Mouse (Mus musculus): ENCODE measurements at regions not wholly inside any gene's neighbourhood (a gene's known extent, or its start where the extent isn't known, plus 50 kb on each side); places are given as distances from the start of the nearest gene placed in this dataset.
"Not testable (repeated sequence)": the region's sequence is repeated elsewhere in the genome, so short reads cannot be mapped to it uniquely, and the experiment has no call there.

DNA sequence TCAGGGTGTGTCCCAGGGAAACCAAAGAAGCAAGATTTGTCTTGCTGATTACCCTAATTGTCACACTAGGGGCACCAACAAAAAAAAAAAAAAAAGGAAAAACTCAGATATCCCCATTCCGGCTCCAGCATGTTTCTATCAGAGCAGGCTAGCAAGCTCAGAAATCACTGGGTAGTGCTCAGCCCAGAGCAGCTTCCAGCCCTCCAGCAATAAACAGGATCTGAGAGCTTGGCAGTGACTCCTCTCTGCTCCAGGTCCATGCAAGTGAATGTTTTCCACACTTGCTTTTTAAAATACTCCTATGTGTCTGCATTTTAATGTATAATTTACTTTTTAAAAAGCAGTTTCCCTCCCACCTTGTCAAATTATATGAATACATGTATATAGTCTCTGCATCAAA, 290.8 kb downstream of the Car8 start:
- no peak for DNase-seq (ENCODE audit: low spot score in 2 of 2)

DNA sequence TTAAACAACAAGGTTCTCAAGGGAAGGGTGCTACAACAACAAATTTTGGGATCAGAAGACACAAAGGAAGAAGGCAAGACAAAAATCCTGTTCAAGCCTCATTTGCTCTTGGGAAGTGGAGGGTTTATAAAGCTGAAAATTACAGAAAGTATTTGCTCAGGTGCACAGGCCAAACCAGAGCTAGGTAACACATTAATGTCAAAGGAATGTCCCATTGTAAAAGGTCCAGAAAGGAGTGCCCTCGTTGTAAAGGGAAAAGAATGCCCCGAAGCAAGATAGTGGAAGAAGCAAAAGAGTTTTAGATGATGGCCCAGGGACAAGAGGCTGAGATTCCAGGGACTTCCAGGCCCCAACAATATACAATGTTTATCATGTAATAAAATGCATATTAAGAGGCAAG, 317.3 kb downstream of the Car8 start:
- DNase-seq (ENCODE audit: low spot score in 2 of 2), result no peak

DNA sequence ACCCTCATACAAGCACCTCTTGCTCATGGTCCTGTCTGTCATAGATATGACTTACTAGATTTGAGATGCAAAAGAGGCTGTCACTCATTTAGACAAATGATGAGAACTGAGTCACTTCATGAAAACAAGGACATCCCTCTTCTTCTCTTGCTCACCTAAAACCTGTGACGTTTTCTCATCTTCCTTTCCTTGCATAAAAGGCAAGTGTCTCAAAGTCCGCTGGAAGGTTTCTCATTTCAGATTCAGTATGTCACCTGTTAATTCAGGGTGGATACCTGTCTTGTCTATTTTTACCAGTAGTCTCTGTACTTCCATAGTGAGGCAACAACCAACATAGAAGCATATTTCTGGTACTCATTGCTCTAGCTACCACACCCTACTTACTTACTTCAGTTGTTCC, 325.6 kb downstream of the Car8 start:
- DNase-seq (ENCODE audit: low spot score in 2 of 2), result no peak

DNA sequence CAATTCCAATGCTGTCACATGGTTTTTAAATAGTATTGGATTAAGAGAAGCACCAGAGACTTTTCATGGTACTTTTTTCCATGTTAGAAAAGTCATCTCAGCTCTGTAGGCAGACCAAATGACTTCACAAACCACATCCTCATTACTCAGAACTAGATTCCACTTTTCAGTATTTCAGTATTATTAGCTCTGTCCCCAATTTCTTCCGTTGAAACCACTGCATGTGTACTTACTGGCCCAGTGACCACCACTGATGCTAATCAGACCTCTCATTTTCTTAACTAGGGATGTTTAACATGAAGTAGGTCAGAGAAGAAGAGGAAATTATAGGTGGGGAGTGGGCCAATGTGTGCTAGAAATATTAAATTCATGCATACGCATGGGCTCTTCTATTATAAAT, 326.2 kb downstream of the Car8 start:
- no peak for DNase-seq (ENCODE audit: low spot score in 2 of 2)

DNA sequence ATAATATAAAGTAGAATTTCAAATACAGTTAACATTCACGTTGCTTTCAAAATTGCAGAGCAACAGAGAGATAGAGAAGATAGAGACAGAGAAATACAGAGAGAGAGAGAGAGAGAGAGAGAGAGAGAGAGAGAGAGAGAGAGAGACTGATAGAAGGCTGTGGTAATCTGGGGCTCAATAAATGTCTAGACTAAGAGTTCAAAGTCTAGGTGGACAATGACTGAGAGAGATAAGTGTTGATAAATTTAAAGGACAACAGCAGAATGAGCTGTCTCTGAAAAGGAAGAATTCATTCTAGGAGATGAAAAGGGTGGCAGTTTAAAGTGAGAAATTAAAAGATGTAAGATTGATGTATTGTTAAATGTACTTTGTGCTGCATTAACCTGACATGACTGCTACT, 335.7 kb downstream of the Car8 start:
- no peak for DNase-seq (ENCODE audit: low spot score in 2 of 2)

DNA sequence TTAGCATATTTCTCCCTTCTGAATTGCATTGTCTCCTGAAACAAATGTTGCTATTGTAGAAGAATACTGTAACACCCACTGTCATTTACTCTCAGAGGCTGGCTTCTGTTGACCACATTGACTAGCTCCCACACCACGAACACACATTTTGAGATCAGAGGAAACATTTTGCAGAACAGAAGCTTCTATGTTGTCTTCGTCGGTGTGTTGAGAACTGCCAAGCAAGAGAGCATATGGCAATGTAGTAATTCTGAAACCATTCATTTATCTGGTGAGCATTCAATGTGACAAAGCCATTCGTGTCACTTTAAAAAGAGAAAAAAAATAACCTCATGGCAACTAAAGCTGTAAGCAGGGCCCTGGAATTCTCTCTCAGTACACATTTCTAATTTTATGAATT, 343.9 kb downstream of the Car8 start:
- no peak for DNase-seq (ENCODE audit: low spot score in 2 of 2)

DNA sequence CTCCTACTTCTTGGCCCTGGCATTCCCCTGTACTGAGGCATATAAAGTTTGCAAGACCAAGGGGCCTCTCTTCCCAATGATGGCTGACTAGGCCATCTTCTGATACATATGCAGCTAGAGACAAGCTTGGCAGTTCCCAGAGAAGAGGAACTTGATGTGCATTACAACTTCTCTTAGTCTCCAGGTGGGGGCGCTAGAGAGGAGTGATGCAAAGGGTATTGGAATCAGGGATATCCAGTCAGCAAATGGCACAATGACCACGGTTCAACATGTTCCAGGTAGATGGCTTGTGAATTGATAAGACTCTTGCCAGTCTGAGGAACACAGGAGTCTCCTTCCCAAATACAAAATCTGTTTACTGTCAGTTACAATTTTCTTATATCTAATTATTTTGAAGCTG, 347.7 kb downstream of the Car8 start:
- no peak for DNase-seq (ENCODE audit: low spot score in 2 of 2)

DNA sequence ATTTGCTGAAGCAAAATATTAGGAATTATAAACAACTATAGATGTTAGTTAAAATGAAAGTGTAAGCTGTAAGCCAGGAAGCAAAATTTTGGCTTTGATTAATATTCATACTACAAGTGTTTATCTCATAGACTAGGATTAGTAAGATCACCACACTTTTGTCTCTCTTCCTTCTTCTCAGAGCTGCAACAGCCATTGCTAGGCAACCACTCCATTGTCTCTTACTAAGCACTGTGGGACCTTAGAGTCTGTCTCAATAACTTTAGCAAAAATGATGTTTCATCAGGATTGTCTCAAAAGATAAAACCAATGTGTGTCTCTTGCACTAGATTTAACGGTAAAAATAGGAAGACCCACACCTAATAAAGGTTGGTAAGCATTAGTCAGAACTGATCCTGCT, 384.3 kb downstream of the Car8 start:
- no peak for DNase-seq (ENCODE audit: low spot score in 2 of 2)

DNA sequence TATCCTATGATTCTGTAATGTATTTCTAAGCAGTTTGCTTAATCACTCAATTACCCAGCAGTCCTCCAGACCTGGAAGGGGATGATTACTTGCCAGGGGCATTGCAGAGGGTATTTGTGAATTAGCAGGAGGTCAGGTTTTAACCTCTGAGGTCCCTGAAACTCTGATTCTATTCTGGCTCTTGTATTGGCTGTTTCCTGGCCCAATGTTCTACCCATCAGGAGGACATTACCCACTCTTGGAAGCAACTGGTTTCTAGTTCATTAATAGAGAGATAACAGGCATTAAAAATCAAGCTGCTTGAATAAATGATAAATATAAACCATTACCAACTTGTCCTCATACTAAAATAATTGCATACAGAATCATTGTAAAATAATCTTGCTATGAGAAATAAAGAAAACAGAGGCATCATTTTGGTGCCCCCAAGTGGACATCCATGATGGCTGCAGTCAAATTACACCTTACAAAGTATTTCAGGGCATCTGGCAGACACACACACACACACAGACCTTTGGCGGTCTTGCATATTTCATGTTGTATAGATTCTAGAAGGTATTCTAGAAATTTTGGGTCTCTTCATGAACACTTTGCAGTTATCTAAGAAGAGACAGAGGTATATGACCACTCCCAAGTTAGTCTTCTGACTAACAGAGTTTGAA, 385.6 kb downstream of the Car8 start:
- DNase-seq (ENCODE audit: low spot score in 2 of 2), result peak in 1 of 2 experiments; percentile 22

DNA sequence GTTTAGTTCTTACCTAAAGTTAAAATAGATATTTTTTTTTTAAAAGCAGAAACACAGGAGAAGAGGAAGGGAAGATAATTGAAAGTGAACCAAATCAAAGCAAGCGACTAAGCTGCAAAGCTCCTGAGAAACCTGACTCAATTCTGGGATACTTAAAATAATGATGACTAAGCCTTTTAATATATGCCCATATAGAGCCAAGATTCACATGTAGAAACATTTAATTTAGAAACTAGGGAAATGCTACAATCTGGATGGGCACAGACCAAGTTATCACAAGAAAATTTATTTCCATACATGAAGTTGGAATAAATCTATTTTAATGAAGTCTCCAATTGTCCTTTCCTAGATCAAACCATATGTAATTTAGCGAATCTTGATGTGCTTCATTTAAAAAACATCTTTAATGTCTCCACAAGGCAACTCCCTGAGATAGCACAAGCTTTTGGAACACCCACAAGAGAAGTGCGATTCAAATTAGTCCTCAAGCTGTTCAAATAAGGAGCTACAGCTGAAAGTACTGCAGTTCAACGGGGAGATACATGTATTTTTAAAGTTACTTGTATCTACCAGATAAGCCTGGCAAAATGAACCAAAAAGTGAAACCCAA, 386.7 kb downstream of the Car8 start:
- DNase-seq (ENCODE audit: low spot score in 2 of 2), result no peak

DNA sequence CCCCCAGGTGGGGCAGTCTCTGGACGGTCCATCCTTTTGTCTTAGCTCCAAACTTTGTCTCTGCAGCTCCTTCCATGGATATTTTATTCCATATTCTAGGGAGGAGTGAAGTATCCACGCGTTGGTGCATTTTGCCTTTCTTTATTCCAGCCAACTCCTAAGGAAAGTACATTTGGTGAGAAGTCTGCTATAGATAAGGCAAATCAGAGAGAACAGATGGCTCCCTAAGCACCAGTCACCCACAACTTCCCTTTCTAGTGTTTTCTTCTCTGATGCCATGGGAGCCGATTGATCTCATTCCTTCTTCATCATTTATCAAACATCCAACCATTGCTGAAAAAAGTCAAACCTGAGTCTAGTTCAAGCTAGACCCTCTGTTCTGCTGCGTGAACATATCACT, 391.4 kb downstream of the Car8 start:
- no peak for DNase-seq (ENCODE audit: low spot score in 2 of 2)

DNA sequence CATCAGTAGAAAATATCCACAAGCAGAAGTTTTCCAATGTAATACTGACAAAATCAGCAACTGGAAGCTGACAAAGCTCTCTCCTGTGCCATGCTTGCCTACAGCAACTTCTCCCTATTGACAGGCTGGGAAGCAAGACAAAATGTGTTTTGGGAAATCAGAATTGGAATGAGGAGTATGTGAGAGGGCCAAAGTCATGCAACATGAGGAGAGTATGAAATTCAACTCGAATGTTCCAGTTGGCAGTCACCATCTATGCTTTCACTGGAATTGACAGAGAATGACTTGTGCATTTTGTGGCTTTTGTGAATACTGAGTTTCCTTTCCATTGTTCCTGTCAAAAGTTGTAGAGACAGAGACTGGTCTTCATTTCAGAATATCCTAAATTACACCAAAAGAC, 409.7 kb downstream of the Car8 start:
- no peak for DNase-seq (ENCODE audit: low spot score in 2 of 2)

DNA sequence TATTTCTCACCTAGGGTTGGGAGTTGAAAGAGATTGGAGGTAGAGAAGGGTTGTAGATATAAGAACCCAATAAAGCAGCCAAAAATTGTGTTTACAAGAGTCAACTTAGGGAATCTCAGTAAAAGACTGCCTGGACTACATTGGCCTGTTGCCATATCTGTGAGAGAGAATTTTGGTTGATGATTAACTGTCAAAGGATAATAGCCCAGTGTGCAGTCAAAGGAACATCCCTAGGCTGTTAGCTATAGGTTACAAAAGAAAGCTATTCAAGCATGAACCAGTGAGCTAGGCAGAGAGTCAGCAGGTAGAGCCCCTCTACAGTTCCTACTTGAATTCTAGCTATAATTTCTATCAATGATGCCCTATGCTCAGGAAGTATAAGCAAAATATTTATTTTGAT, 419.0 kb downstream of the Car8 start:
- DNase-seq (ENCODE audit: low spot score in 2 of 2), result no peak

DNA sequence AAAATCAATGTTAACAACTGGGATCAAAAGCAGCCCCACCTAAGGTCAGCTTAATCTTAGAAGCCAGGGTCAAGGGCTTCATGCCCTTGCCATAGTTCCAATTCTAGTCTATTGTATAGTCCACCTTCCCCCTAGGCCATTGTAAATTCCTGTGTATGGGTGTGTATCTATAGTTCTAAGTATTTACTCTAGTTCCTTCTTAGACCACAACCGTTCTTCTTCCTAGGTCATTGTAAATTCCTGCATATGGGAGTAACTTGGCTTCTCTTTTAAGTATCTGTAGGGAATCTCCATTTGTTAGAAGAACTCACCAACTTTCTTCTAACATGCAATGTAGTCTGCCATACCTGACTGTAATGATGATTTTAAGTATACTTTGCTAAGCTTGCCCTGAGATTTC, 461.1 kb downstream of the Car8 start:
- DNase-seq (ENCODE audit: low spot score in 2 of 2), result not testable (repeated sequence)

DNA sequence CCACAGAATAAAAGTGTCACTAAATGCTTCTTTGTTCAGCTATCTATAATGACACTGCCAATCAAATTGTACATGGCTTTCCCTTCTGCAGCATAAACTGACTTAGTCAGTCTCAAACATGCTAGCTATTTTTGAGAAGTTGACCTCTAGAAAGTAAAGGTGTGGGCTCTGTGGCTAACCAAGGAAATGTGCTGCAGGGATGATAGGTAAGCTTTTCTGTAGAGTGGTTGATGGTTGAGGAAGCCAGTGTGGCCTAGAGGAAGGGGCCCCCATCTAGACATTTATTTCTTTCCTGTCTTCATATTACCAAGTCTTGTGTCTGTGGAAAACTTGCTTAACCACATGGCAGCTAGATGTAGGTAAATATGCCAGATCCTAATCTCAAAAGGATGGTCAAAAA, 483.4 kb downstream of the Car8 start:
- DNase-seq (ENCODE audit: low spot score in 2 of 2), result no peak

DNA sequence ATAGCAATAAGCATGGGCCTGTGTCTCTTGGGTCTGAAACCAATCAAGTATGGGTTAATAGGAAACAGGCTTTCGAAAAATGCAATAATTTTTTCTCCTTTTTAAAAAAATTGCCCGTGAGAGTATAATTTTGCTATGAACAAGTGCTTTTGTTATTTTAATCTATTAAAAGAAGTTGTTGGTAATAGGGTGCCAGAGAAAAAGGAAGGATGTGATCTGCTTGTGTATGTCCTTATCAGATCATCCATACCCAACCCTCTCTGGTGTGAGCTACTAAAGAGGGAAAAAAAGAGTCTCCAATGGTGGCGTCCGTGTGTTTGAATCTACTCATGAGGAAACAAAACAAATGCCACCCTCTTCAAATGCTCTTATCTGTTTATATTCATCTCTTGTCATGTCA, 484.9 kb downstream of the Car8 start:
- no peak for DNase-seq (ENCODE audit: low spot score in 2 of 2)

DNA sequence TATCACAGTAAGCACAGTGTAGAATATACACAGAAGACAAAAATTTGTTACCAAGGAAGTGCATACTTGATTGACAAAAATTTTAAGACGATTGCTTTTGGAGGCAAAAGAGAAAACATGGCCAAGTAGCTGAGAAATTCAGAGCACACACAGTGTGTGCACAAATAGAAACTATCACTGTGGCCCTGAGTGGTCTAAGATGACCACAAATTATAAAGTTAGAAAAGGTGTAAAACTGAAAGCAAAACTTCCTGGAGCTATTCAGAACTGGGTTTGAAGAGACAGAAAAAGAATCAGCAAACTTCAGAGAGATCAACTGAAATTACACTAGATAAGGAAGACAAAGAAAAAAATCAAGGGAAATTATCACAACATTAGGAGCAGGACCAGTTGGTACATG, 487.6 kb downstream of the Car8 start:
- no peak for DNase-seq (ENCODE audit: low spot score in 2 of 2)

DNA sequence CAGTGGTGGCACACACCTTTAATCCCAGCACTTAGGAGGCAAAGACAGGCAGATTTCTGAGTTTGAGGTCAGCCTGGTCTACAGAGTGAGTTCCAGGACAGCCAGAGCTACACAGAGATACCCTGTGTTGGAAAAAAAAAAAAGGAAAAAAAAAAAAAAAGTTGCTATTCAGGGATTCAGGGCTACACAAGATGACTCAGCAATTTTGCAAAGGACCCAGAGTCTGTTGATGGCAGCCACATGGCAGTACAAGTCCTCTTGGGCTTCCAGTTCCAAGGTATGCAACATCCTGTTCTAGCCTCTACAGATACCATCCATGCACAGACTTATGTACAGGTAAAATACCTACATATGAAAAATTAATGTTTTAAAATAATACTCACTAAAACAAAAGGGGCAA, 515.9 kb downstream of the Car8 start:
- no peak for DNase-seq (ENCODE audit: low spot score in 2 of 2)

DNA sequence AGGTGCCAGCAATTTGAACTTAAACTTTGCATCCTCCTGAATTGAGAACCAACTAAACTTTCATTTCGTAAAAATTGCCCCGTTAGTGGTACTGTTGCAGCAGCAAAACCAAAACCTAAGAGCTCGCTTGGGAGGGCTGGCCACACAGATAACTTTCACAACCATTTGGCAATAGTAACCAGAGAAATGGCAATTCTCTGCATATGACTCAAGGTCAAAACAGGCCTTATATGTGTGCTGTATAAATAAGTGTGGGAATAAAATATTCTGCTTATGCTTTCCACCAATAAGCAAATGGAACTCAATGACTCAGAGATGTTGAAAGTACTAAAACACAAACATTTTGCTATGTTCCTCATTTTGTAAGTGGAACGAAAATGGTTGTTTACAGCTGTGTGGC, 550.3 kb downstream of the Car8 start:
- DNase-seq (ENCODE audit: low spot score in 2 of 2), result no peak

DNA sequence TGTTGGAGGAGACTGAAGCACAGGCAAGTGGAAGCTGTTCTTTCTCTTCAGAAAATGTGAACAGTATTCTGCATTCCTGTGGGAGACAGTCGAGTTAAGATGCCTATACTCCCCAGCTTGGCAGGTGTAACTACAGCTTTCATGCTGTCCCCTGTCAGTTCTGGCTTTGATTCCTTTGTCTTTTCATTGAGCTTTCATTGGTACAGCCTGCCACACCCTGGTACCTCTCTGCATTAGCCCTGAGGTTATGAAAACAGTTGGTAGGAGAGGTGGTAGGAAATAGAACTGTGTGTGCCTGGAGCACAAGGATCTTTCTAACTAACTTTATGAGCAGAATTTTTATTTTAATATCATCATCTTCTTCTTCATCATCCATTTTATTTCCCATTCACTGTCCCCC, 551.6 kb downstream of the Car8 start:
- DNase-seq (ENCODE audit: low spot score in 2 of 2), result no peak

DNA sequence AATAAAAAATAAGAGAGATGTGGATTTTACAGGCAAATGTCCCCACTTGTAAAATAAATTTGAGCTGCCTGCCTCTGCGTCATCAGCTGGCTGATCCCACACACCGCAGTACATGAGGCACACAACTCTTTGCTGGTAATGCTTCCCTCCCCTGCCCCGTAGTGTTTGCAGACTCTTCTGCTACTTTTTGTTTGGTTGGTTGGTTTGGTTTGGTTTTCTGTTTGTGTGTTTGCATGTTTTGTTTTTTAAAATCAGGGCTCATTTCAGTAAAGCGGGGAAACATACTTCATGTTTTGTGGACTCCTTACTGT, 568.1 kb downstream of the Car8 start:
- DNase-seq (ENCODE audit: low spot score in 2 of 2), result peak in 1 of 2 experiments; percentile 22

DNA sequence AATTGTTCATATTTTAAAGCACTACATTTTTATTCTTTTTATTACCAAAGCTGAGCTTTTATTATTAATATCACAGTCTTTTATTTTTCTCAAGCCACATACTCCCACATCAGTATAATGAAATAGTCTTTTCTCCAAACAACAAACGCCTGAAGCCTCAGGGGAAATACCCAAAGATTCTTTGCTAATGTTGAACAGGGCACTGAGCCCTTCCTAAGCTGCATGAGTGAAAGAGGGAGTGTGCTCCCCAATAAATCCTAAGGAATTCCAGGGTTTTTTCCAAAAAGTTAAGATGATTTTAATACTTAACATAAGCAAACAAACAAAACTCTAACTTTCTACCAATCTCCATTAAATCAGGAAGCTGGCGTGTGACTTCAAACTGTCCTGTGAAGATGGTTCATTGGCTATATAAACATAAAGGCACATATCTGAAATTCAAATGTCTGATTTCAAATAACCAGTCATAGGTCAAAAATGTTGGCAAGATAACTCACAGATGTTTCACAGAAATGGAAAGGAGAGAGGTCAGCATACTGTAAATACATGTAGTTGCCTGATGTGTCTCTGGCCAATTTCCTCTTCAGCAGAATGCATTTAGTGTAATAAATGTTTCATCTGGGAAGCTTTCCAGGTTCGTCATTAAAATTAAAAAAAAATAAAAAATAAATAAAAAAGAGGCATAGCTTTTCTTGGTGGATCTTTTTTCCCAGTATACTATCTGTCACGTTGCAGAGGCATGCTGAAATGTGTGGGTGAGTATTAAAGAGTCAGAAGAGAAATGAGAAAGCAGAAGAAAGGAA, 568.6 kb downstream of the Car8 start:
- DNase-seq (ENCODE audit: low spot score in 2 of 2), result no peak

Measured in gastrocnemius, postnatal 4 days (tissue).